Mouse (Mus musculus) neural tube, embryonic 12.5 days (tissue): ENCODE data around the gene Kctd3. TPM values are rescaled to one million over a fixed set of nuclear protein-coding genes. Genes with fewer than 3 reads are reported as not detected.

Experiments
- ATAC-seq: fragments of 200-750 bp; cut with Nextera tagmentation; 2 replicates; pipeline ENCODE4 v1.8.0; 2017; ENCODE audit warnings: low read depth, mild to moderate bottlenecking, moderate TSS enrichment, moderate library complexity; ENCODE audit not compliant: low FRiP score
- H3K27ac ChIP-seq: fragments of 300-500 bp; sonication (generic); 2 replicates; pipeline ENCODE4 v1.5.1; 2016
- H3K27me3 ChIP-seq: fragments of 300-500 bp; sonication (generic); replicated peaks from 2 replicates; pipeline ENCODE4 v1.6.1; 2016; ENCODE audit warnings: mild to moderate bottlenecking
- H3K36me3 ChIP-seq: fragments of 300-500 bp; sonication (generic); 2 replicates; pipeline ENCODE4 v1.6.1; 2016; ENCODE audit warnings: mild to moderate bottlenecking
- H3K4me1 ChIP-seq: fragments of 300-500 bp; sonication (generic); 2 replicates; pipeline ENCODE4 v1.6.1; 2016
- H3K4me2 ChIP-seq: fragments of 300-500 bp; sonication (generic); replicated peaks from 2 replicates; pipeline ENCODE4 v1.6.1; 2016; ENCODE audit warnings: mild to moderate bottlenecking
- H3K4me3 ChIP-seq: fragments of 300-500 bp; sonication (generic); 2 replicates; pipeline ENCODE4 v1.5.1; 2016
- H3K9ac ChIP-seq: fragments of 300-500 bp; sonication (generic); 2 replicates; pipeline ENCODE4 v1.6.1; 2016; ENCODE audit warnings: mild to moderate bottlenecking
- H3K9me3 ChIP-seq: fragments of 300-500 bp; sonication (generic); 2 replicates; pipeline ENCODE4 v1.6.1; 2016; ENCODE audit warnings: mild to moderate bottlenecking
- WGBS: fragments of 180-500 bp; shearing (Covaris S2); methylation state at CpG from one replicate; pipeline ENCODE4 v1.1.7; 2016; 5-methylcytosine and 5-hydroxymethylcytosine counted together
- polyA plus RNA-seq: library from polyadenylated mRNA; unstranded; fragments of >200 nt; fragmentation: Nextera tagmentation; extraction: Ambion mirVana; gene quantifications from 2 replicates; pipeline ENCODE4 v1.2.1, GENCODE M21; 2016

Kctd3 gene
- polyA plus RNA-seq, 1 experiment from 2014 or later: 41.8 TPM

DNA sequence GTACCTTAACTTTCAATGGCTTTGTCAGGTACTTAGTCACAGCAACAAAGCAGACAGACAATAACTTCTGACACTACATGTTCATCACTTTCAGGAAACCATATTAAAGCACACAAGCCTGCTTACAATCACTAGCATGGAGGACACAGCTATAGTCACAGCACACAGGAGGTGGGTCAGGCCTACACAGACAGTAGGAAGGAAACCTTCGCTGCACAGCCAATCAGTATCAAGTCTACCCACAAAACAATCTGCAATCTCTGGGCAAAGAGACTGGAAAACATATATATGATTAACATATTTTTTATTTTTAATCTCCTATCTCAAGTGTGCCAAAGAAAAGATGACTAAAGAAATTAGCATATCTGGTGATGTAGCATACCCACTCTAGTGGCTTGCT, 2.9 kb downstream of the Kctd3 start:
- H3K4me3 ChIP-seq: no peak overlapping the region
- 95% methylated on average over 1 of the region's 1 CpGs for WGBS

DNA sequence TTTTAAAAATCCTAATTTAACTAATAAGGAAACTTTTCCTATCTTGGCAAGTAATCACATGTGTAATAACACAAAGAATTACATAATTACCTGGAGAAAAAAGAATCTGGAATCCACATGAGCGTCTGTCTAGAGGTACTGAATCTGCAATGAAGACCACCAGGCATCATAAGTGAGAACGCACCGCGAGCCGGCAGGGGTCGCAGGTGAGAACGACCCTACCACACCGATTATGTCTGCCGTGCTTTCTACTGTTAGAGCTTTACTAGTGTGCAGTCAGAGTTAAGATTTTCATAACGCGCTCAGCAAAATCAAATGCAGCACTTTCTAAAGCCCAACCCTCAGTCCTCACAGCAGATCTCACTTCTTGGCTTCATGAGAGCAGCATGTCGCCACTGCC, 5.8 kb downstream of the Kctd3 start:
- no peak for ATAC-seq
- H3K4me1 ChIP-seq: peaks cover 16% of the 10 kb centered on the region
- H3K9me3 ChIP-seq: no peaks in the 10 kb centered on the region
- no peak overlapping the region for H3K27ac ChIP-seq
- no peak overlapping the region for H3K4me3 ChIP-seq
- H3K36me3 ChIP-seq: peaks cover 19% of the 10 kb centered on the region
- H3K4me2 ChIP-seq: no peak overlapping the region
- WGBS: 91% methylated on average over 12 of the region's 12 CpGs
- H3K9ac ChIP-seq: no peak overlapping the region
- no peaks in the 10 kb centered on the region for H3K27me3 ChIP-seq

More for the DNA sequence above, 2.9 kb downstream of the Kctd3 start:
- Histone ChIP-seq H3K27ac (no peak overlapping the region), H3K4me1 (peaks cover 20% of the 10 kb centered on the region), H3K9me3 (no peaks in the 10 kb centered on the region), H3K36me3 (peaks cover 4% of the 10 kb centered on the region; the same call in 1 of the 2 replicates), H3K4me2 (no peak overlapping the region), H3K27me3 (no peaks in the 10 kb centered on the region), H3K9ac (no peak overlapping the region)
- ATAC-seq: no peak

DNA sequence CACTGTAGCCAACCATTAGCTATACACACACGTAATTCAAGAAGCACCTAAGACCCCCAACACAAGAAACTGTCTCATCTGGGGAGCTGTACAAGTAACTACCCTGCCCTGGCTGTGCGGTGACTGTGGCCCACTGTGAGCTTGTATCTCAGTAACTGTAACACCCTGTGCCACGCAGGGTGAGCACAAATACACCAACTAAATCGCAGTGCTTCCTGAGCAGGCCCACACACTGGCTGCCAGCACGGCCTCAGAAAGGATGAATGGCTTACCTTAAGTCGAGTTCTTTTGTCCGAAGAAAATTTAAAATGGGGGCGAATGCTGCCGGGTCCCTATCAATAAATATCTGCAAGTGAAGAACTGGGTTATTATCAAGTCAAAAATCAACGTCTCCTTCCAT, 7.7 kb downstream of the Kctd3 start:
- H3K4me2 ChIP-seq: no peak overlapping the region
- ATAC-seq: no peak
- peaks cover 36% of the 10 kb centered on the region for H3K36me3 ChIP-seq
- no peak overlapping the region for H3K9ac ChIP-seq
- WGBS: 91% methylated on average over 10 of the region's 10 CpGs
- H3K27ac ChIP-seq: no peak overlapping the region
- no peaks in the 10 kb centered on the region for H3K27me3 ChIP-seq
- H3K9me3 ChIP-seq: no peaks in the 10 kb centered on the region
- H3K4me1 ChIP-seq: peaks cover 6% of the 10 kb centered on the region; the same call in 1 of the 2 replicates
- H3K4me3 ChIP-seq: no peak overlapping the region

DNA sequence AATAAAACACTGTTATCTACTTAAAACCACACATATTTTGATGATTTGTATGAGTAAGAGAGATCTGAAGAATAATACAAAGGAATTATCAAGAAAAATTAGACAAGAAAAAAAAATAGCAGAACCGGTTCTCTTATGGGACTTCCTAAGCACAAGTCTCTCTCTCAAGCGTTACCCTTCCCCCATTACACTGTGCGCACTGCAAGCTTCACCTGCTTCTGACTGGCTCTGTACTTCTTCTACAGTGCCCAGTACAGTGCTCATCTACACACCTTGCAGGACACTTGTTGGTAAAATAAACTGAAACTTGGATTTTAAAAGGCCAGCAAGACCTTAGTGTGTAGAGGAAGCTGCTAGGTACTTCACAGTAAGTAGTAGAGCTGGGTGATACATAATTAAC, 9.7 kb downstream of the Kctd3 start:
- 98% methylated on average over 3 of the region's 3 CpGs for WGBS
- Histone ChIP-seq H3K27me3 (no peaks in the 10 kb centered on the region), H3K9me3 (no peaks in the 10 kb centered on the region), H3K4me1 (no peaks in the 10 kb centered on the region), H3K9ac (no peak overlapping the region), H3K4me2 (no peak overlapping the region), H3K4me3 (no peak overlapping the region), H3K36me3 (peaks cover 39% of the 10 kb centered on the region), H3K27ac (no peak overlapping the region)
- no peak for ATAC-seq

DNA sequence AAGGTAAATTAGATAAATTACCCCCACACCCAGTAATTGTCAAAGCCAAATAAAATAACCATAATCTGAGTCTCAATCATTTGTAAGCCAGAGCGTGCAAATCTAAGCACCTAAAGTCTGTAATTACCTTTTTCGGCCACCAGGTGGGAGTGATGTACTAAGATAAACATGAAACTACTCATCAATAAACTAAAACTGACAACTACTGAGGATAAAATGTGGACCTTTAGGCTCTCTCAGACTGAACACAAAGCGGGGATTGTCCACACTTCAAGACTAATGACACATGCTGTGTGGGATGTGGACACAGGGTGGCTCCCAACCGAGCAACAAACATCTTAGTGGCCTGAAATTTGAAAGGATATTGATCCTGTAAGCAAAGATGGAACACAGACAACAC, 14.4 kb downstream of the Kctd3 start:
- H3K27ac ChIP-seq: no peak overlapping the region
- no peak overlapping the region for H3K4me2 ChIP-seq
- no peak overlapping the region for H3K4me3 ChIP-seq
- no peak overlapping the region for H3K9ac ChIP-seq
- H3K36me3 ChIP-seq: peaks cover 55% of the 10 kb centered on the region
- no peak for ATAC-seq
- no peaks in the 10 kb centered on the region for H3K4me1 ChIP-seq
- H3K27me3 ChIP-seq: no peaks in the 10 kb centered on the region
- 38% methylated on average over 4 of the region's 4 CpGs for WGBS
- no peaks in the 10 kb centered on the region for H3K9me3 ChIP-seq

DNA sequence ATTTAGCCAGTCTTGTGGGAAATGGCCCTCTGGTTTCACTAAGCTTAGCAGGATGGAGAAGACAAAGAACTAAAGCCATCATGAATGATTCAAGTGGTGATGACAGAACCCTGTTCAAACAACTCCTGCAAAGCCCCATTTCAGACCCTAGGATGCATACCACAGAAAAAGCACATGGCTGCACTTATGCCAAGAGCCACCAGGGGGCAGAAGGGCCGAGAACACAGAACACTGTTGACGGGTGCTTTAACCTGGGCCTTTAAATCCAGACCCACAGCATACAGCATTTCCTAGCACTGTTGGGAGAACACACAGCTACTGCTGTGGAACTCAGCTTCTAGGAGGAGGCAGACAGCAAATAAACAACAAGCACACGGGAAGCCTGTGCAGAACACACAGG, 27.6 kb downstream of the Kctd3 start:
- no peak overlapping the region for H3K4me3 ChIP-seq
- no peaks in the 10 kb centered on the region for H3K4me1 ChIP-seq
- no peak for ATAC-seq
- H3K9ac ChIP-seq: no peak overlapping the region
- peaks cover 71% of the 10 kb centered on the region for H3K36me3 ChIP-seq
- no peaks in the 10 kb centered on the region for H3K9me3 ChIP-seq
- H3K27ac ChIP-seq: no peak overlapping the region
- H3K27me3 ChIP-seq: no peaks in the 10 kb centered on the region
- H3K4me2 ChIP-seq: no peak overlapping the region
- WGBS: 20% methylated on average over 3 of the region's 3 CpGs

DNA sequence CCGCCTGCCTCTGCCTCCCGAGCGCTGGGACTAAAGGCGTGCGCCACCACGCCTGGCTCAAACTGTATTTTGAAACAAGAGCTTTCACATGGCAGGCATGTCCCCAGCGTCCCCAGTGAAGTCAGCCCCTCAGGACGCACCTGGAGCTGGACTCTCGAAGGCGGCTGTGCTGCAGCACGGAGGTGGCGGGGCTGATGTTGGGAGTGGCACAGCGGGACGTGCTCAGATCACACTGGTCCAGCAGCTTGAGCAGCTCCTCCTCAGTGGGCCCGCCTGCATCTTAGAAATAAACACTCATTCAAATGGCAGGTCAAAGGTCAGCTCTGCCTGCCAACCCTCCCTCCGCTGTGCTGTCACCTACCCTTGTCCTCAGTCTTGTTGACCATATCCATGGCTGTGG, 33.7 kb downstream of the Kctd3 start:
- no peak overlapping the region for H3K9ac ChIP-seq
- 91% methylated on average over 16 of the region's 16 CpGs for WGBS
- no peak overlapping the region for H3K27ac ChIP-seq
- no peaks in the 10 kb centered on the region for H3K27me3 ChIP-seq
- no peaks in the 10 kb centered on the region for H3K9me3 ChIP-seq
- ATAC-seq: no peak
- peaks cover 74% of the 10 kb centered on the region for H3K36me3 ChIP-seq
- no peaks in the 10 kb centered on the region for H3K4me1 ChIP-seq
- no peak overlapping the region for H3K4me3 ChIP-seq
- no peak overlapping the region for H3K4me2 ChIP-seq

DNA sequence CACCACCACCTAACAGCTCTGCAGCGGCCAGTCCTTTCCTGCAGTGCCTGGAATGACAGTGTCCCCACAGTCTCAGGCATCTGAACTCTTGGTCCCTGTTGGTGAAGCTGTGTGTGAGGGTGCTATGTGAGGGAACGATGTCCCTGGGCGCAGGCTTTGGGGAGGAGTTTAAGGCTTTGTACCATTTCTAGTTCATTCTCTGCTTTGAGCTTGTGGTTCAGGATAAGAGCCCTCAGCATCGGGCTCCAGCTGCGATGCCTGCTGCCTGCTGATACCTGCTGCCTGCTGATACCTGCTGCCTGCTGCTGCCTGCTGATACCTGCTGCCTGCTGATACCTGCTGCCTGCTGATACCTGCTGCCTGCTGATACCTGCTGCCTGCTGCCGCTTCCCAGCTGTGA, 34.6 kb downstream of the Kctd3 start:
- H3K9me3 ChIP-seq: no peaks in the 10 kb centered on the region
- no peak overlapping the region for H3K9ac ChIP-seq
- no peak overlapping the region for H3K27ac ChIP-seq
- no peaks in the 10 kb centered on the region for H3K4me1 ChIP-seq
- H3K4me3 ChIP-seq: no peak overlapping the region
- H3K27me3 ChIP-seq: no peaks in the 10 kb centered on the region
- ATAC-seq: no peak
- WGBS: 96% methylated on average over 6 of the region's 6 CpGs
- H3K36me3 ChIP-seq: peaks cover 78% of the 10 kb centered on the region
- no peak overlapping the region for H3K4me2 ChIP-seq

DNA sequence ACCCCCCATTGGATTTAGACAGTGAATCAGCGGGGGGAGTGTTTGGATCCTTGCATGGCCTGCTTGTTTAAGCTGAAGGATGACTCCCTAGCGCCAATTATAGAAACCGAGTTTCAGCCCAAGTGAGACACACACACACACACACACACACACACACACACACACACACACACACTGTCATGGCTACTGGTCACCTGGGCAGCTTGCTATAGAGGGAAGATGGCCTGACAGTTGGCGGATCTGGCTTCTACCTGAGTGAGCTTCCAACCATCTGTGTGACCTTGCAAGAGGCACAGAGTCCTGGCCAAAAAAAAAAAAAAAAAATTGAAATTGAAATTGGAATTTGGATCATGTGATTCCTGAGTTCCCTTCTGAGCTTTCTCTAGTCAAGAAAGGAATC, 55.1 kb downstream of the Kctd3 start:
- no peak overlapping the region for H3K9ac ChIP-seq
- no peak overlapping the region for H3K27ac ChIP-seq
- H3K27me3 ChIP-seq: no peaks in the 10 kb centered on the region
- no peaks in the 10 kb centered on the region for H3K36me3 ChIP-seq
- H3K4me2 ChIP-seq: no peak overlapping the region
- no peak overlapping the region for H3K4me3 ChIP-seq
- H3K4me1 ChIP-seq: no peaks in the 10 kb centered on the region
- no peaks in the 10 kb centered on the region for H3K9me3 ChIP-seq
- 92% methylated on average over 4 of the region's 4 CpGs for WGBS
- ATAC-seq: no peak

DNA sequence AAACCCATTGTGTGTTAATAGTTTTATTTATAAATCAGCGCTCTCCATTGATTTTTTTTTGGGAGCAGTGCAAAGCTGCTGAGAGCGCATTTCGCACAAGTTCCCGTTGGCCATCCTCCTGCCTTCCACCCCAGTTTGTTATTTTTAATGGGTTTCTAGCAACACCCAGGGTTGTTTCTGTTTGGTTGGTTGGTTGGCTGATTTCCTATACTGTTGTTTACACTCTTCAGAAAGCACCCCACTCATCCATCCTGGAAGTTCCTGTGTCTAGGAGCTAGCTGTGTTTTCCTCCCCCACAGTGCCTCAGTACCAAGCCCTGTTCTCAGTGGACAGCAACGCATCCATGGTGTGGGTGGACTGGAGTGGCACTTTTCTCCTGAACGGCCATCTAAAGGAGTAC, 56.5 kb downstream of the Kctd3 start:
- Histone ChIP-seq H3K4me1 (no peaks in the 10 kb centered on the region), H3K9me3 (no peaks in the 10 kb centered on the region), H3K4me2 (no peak overlapping the region), H3K27me3 (no peaks in the 10 kb centered on the region), H3K27ac (no peak overlapping the region), H3K4me3 (no peak overlapping the region), H3K9ac (no peak overlapping the region), H3K36me3 (no peaks in the 10 kb centered on the region)
- ATAC-seq: no peak
- 91% methylated on average over 6 of the region's 6 CpGs for WGBS

DNA sequence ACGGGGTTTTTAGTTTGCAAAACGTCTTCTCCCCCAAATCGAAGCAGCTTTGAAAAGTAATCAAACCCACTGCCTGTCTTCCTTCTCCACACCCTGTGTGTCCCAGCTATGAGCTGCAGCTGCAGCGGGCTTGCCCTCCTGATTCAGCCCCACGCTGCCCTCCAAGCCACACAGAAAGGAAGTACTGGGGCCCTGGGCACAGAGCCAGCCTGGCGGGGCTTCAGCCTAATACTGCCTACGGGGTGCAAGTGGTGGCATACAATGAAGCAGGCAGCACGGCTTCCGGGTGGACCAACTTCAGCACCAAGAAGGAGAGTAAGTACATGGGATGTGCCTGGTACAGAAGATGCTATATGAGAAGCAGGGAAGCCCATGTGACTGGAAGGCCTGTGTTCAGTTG, 59.4 kb downstream of the Kctd3 start:
- Histone ChIP-seq H3K9ac (no peak overlapping the region), H3K27ac (no peak overlapping the region), H3K4me2 (no peak overlapping the region), H3K4me1 (no peaks in the 10 kb centered on the region), H3K4me3 (no peak overlapping the region), H3K36me3 (no peaks in the 10 kb centered on the region), H3K27me3 (no peaks in the 10 kb centered on the region), H3K9me3 (no peaks in the 10 kb centered on the region)
- 85% methylated on average over 9 of the region's 9 CpGs for WGBS
- no peak for ATAC-seq

DNA sequence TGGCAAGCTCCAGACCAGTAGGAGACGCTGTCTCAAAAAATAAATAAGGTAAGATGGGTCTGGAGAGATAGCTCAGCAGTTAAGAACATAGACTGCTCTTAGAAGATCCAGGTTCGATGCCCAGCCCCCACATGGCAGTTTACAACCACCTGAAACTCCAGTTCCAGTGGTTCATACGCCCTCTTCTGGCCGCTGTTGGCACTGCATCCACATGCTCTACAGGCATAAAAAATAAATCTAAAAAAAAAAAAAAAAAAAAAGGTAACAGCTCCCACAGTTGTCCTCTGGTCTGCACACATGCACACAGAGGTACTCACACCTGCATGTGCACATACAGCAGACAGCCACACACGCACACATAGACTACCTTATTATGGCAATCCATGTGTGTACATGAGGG, 59.8 kb downstream of the Kctd3 start:
- Histone ChIP-seq H3K36me3 (no peaks in the 10 kb centered on the region), H3K27me3 (no peaks in the 10 kb centered on the region), H3K9me3 (no peaks in the 10 kb centered on the region), H3K4me3 (no peak overlapping the region), H3K27ac (no peak overlapping the region), H3K4me1 (no peaks in the 10 kb centered on the region), H3K9ac (no peak overlapping the region), H3K4me2 (no peak overlapping the region)
- ATAC-seq: no peak
- 64% methylated on average over 5 of the region's 5 CpGs for WGBS

DNA sequence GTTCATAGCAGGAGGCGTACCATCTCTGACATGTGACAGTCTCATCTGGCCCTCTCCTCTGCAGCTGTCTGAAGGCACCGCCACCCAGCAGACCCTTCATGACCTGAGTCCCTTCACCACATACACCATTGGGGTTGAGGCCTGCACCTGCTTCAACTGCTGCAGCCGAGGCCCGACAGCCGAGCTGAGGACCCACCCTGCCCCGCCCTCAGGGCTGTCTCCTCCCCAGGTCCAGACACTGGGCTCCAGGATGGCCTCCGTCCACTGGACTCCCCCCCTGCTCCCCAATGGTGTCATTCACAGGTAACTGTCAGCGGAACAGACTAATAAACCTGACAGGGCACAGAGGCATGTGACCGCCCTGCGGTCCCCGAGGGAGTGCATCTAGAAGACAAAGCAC, 60.8 kb downstream of the Kctd3 start:
- Histone ChIP-seq H3K4me2 (no peak overlapping the region), H3K9ac (no peak overlapping the region), H3K9me3 (no peaks in the 10 kb centered on the region), H3K27me3 (no peaks in the 10 kb centered on the region), H3K4me1 (no peaks in the 10 kb centered on the region), H3K27ac (no peak overlapping the region), H3K36me3 (no peaks in the 10 kb centered on the region), H3K4me3 (no peak overlapping the region)
- WGBS: 84% methylated on average over 11 of the region's 11 CpGs
- no peak for ATAC-seq

DNA sequence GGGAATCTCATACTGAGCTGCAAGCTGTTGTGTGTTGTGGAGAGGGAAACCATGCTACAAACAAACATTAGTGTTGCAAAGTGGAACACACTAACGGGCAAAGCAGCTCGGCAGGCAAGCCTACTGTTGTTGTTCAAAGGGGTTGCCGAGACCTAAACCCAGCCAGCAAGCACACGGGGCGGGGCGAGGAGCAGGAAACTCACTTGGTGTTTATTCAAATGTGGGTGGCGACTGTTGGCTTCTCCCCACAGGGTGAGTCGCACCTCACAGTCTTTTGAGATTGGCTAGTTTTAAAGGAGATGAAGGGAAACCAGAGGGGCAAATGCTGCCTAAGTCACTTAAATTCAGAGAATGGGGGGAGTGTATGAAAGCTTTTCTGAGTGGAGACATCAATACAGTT, 62.3 kb downstream of the Kctd3 start:
- Histone ChIP-seq H3K27me3 (no peaks in the 10 kb centered on the region), H3K9ac (no peak overlapping the region), H3K36me3 (no peaks in the 10 kb centered on the region), H3K27ac (no peak overlapping the region), H3K4me2 (no peak overlapping the region), H3K4me3 (no peak overlapping the region), H3K9me3 (no peaks in the 10 kb centered on the region), H3K4me1 (no peaks in the 10 kb centered on the region)
- ATAC-seq: no peak
- 43% methylated on average over 8 of the region's 8 CpGs for WGBS
